Mouse (Mus musculus) liver, adult 2 months (tissue): ENCODE measurements at regions not wholly inside any gene's neighbourhood (a gene's known extent, or its start where the extent isn't known, plus 50 kb on each side); places are given as distances from the start of the nearest gene placed in this dataset.

Experiments
- DNase-seq: peaks from one replicate; pipeline ENCODE4 v3.0.0-alpha.2; 2011; ENCODE audit warnings: low read depth, low spot score; ENCODE audit errors: extremely low read depth
- H3K27ac ChIP-seq: fragments of 200-500 bp; replicated peaks from 2 replicates; pipeline ENCODE4 v1.5.1; 2012; ENCODE audit warnings: low read depth, mild to moderate bottlenecking, control low read depth, inconsistent platforms, low read length; ENCODE audit not compliant: insufficient read depth
- H3K27me3 ChIP-seq: fragments of 200-500 bp; 2 replicates; pipeline ENCODE4 v1.6.1; 2012; ENCODE audit warnings: mild to moderate bottlenecking, moderate library complexity, low read length, inconsistent platforms; ENCODE audit not compliant: control insufficient read depth, insufficient read depth
- H3K36me3 ChIP-seq: fragments of 200-500 bp; 2 replicates; pipeline ENCODE4 v1.6.1; 2012; ENCODE audit warnings: low read length, inconsistent platforms; ENCODE audit not compliant: control insufficient read depth, insufficient read depth
- H3K4me1 ChIP-seq: fragments of 200-500 bp; 2 replicates; pipeline ENCODE4 v1.6.1; 2011; ENCODE audit warnings: low read length; ENCODE audit not compliant: control insufficient read depth, insufficient read depth
- H3K4me3 ChIP-seq: fragments of 200-500 bp; 2 replicates; pipeline ENCODE4 v1.5.1; 2011; ENCODE audit warnings: low read depth, mild to moderate bottlenecking, control low read depth, low read length, moderate library complexity; ENCODE audit not compliant: insufficient read depth
- H3K79me2 ChIP-seq: fragments of 200-500 bp; 2 replicates; pipeline ENCODE4 v1.6.1; 2012; ENCODE audit warnings: inconsistent platforms, mild to moderate bottlenecking, low read length, moderate library complexity; ENCODE audit not compliant: control insufficient read depth, insufficient read depth
- H3K9ac ChIP-seq: fragments of 200-500 bp; 2 replicates; pipeline ENCODE4 v1.6.1; 2012; ENCODE audit warnings: low read depth, mild to moderate bottlenecking, control low read depth, inconsistent platforms, low read length
- CTCF ChIP-seq: fragments of 200-500 bp; IDR thresholded peaks from 2 replicates; pipeline ENCODE4 v1.5.1; 2011; ENCODE audit warnings: low read depth, low read length, control low read depth
- POLR2A ChIP-seq: fragments of 200-500 bp; IDR thresholded peaks from 2 replicates; pipeline ENCODE4 v1.6.1; 2011; ENCODE audit warnings: low read length, control low read depth; ENCODE audit not compliant: insufficient read depth; ENCODE audit errors: extremely low read depth
- WGBS: fragments of 180-500 bp; shearing (Covaris S2); methylation state at CpG from one replicate; pipeline ENCODE4 v1.1.7; 2018; 5-methylcytosine and 5-hydroxymethylcytosine counted together

GRCm38 (mm10) chr16:30875235-30875829 lies 205.9 kb downstream of the Xxylt1 start:
- Histone ChIP-seq H3K36me3 (no peaks in the 10 kb centered on the region), H3K4me3 (no peak overlapping the region), H3K4me1 (no peaks in the 10 kb centered on the region), H3K79me2 (no peaks in the 10 kb centered on the region), H3K27me3 (no peaks in the 10 kb centered on the region), H3K9ac (no peak overlapping the region), H3K27ac (no peak overlapping the region)
- TF ChIP-seq POLR2A, result no peak
- TF ChIP-seq CTCF, result 0 out of 2 replicates have a peak, but pooled peaks have one; percentile 4
- no peak for DNase-seq
- WGBS, result 88% methylated on average over 7 of the region's 7 CpGs

DNA sequence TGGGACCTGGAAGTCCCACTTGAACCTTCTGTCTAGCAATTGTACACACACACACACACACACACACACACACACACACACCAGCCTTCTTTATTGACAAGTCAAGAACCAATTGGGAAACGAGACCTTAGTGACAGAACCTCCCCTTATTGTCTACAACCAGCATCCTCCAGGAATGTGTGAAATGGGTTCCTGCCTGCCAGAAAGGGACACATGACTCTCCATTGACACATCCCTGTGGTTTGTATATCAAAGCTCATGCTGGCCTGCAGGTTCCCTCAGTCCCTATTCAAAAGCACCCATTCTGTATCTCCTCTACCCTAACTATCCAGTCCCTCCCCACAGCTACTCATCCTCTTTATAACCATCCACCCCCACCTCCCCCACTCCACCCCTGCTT lies 202.4 kb downstream of the Xxylt1 start:
- Histone ChIP-seq H3K4me1 (no peaks in the 10 kb centered on the region), H3K4me3 (no peak overlapping the region), H3K27ac (no peak overlapping the region), H3K79me2 (no peaks in the 10 kb centered on the region), H3K9ac (no peak overlapping the region), H3K36me3 (no peaks in the 10 kb centered on the region), H3K27me3 (no peaks in the 10 kb centered on the region)
- no peak for TF ChIP-seq CTCF
- no peak for TF ChIP-seq POLR2A
- DNase-seq, result no peak
- WGBS, result 74% methylated on average over 1 of the region's 1 CpGs

DNA sequence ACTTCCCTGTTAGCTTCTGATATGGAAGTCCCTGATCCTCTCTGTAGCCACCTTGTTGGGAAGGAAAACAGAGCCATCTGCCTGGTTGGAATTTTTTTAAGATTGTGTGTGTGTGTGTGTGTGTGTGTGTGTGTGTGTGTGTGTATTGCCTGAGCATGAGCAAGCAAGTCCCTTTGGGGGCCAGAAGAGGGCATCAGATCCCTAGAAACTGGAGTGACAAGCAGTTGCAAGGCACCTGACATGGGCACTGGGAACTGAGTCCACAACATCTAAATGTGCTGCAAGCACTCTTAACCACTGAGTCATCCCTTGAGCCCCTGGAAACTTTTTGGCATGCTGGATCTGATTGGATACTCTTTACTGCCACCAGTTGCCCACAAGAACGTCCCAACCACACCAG lies 201.4 kb downstream of the Xxylt1 start:
- WGBS, result 97% methylated on average over 1 of the region's 1 CpGs
- Histone ChIP-seq H3K36me3 (no peaks in the 10 kb centered on the region), H3K4me1 (no peaks in the 10 kb centered on the region), H3K27me3 (no peaks in the 10 kb centered on the region), H3K4me3 (no peak overlapping the region), H3K27ac (no peak overlapping the region), H3K79me2 (no peaks in the 10 kb centered on the region), H3K9ac (no peak overlapping the region)
- TF ChIP-seq POLR2A (no peak), CTCF (no peak)
- DNase-seq, result no peak

GRCm38 (mm10) chr16:30880682-30881081 lies 200.6 kb downstream of the Xxylt1 start:
- Histone ChIP-seq H3K9ac (no peak overlapping the region), H3K27ac (no peak overlapping the region), H3K79me2 (no peaks in the 10 kb centered on the region), H3K4me3 (no peak overlapping the region), H3K27me3 (no peaks in the 10 kb centered on the region), H3K4me1 (no peaks in the 10 kb centered on the region), H3K36me3 (no peaks in the 10 kb centered on the region)
- no peak for TF ChIP-seq POLR2A
- no peak for TF ChIP-seq CTCF
- DNase-seq, result no peak
- 97% methylated on average over 3 of the region's 3 CpGs for WGBS

DNA sequence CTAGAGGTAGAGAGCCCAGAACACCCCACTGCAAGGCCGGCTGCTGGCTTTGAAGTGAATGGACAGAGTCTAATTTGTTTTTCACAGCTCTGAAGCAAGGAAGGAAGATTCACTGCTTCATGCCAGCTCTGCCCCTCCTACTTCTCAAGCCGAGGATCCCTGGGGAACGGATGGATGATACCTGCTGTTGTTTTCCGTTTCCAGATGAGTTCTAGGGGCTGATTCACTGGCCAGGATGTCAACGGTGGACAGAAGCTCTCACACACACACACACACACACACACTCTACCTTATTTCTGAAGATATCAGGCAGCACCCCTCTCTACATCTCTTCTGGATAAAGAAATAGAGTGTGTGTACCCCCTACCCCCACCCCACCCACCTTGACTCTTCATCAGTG lies 200.0 kb downstream of the Xxylt1 start:
- no peaks in the 10 kb centered on the region for H3K27me3 ChIP-seq
- H3K4me3 ChIP-seq, result no peak overlapping the region
- 86% methylated on average over 5 of the region's 5 CpGs for WGBS
- no peaks in the 10 kb centered on the region for H3K4me1 ChIP-seq
- no peak for TF ChIP-seq CTCF
- no peak for TF ChIP-seq POLR2A
- H3K9ac ChIP-seq, result no peak overlapping the region
- DNase-seq, result no peak
- no peaks in the 10 kb centered on the region for H3K79me2 ChIP-seq
- no peak overlapping the region for H3K27ac ChIP-seq
- no peaks in the 10 kb centered on the region for H3K36me3 ChIP-seq

- Histone ChIP-seq H3K79me2 (no peaks in the 10 kb centered on the region), H3K4me3 (no peak overlapping the region), H3K36me3 (no peaks in the 10 kb centered on the region), H3K27ac (no peak overlapping the region), H3K27me3 (no peaks in the 10 kb centered on the region), H3K4me1 (no peaks in the 10 kb centered on the region), H3K9ac (no peak overlapping the region)
- 52% methylated on average over 13 of the region's 13 CpGs for WGBS
- DNase-seq, result peak; percentile 72
- no peak for TF ChIP-seq CTCF
- TF ChIP-seq POLR2A, result no peak
These were observed 197.6 kb downstream of the Xxylt1 start for GRCm38 (mm10) chr16:30883490-30884188.
